Mouse (Mus musculus) heart, embryonic 10.5 days (tissue): ENCODE results near the gene Olfr316. TPM values are rescaled to one million over a fixed set of nuclear protein-coding genes. Genes with fewer than 3 reads are reported as not detected.
"Not testable (repeated sequence)": the region's sequence is repeated elsewhere in the genome, so short reads cannot be mapped to it uniquely, and the experiment has no call there.

Source experiments
- DNase-seq: peaks from one replicate; pipeline ENCODE4 v3.0.0-alpha.2; 2017; ENCODE audit warnings: low spot score
- H3K27ac ChIP-seq: fragments of 300-500 bp; sonication (generic); 2 replicates; pipeline ENCODE4 v1.5.1; 2016; ENCODE audit warnings: mild to moderate bottlenecking
- H3K27me3 ChIP-seq: fragments of 300-500 bp; sonication (generic); 2 replicates; pipeline ENCODE4 v1.6.1; 2016; ENCODE audit warnings: mild to moderate bottlenecking; ENCODE audit not compliant: poor library complexity, insufficient read depth, severe bottlenecking
- H3K36me3 ChIP-seq: fragments of 300-500 bp; sonication (generic); 2 replicates; pipeline ENCODE4 v1.6.1; 2016; ENCODE audit warnings: mild to moderate bottlenecking, moderate library complexity
- H3K4me1 ChIP-seq: fragments of 300-500 bp; sonication (generic); 2 replicates; pipeline ENCODE4 v1.6.1; 2016; ENCODE audit warnings: mild to moderate bottlenecking
- H3K4me3 ChIP-seq: fragments of 300-500 bp; sonication (generic); 2 replicates; pipeline ENCODE4 v1.5.1; 2016; ENCODE audit warnings: mild to moderate bottlenecking, moderate library complexity
- H3K9me3 ChIP-seq: fragments of 300-500 bp; sonication (generic); 2 replicates; pipeline ENCODE4 v1.6.1; 2016; ENCODE audit warnings: mild to moderate bottlenecking, moderate library complexity
- WGBS: fragments of 180-500 bp; shearing (Covaris S2); methylation state at CpG from one replicate; pipeline ENCODE4 v1.1.7; 2016; 5-methylcytosine and 5-hydroxymethylcytosine counted together
- polyA plus RNA-seq: library from polyadenylated mRNA; unstranded; fragments of >200 nt; fragmentation: Nextera tagmentation; extraction: Ambion mirVana; gene quantifications from 2 replicates; pipeline ENCODE4 v1.2.1, GENCODE M21; 2016

Gene Olfr316
- not detected in 2 replicates for polyA plus RNA-seq

DNA sequence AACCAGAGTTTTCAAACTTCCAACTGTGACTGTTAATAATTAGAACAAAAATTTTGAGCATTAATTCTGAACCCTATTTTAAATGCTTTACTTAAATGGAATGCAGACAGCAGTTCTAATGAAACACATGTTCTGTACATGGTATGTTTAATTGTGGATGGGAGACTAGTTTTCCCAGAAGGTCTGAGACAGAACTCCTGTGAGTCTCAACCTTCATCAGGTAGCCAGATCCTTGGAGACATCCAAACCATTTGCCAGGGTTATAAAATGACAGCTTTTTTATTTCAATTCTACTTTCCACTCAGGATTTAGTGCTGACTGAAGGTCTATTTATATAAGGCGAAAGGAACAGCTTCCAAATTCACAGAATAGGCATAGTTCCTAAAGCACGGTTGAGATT lies at the start of gene Olfr316:
Gene Olfr316, plus strand, starts transcription at position 301 of the 400 bp plus-strand sequence.
- Histone ChIP-seq H3K9me3 (no peaks in the 10 kb centered on the region), H3K4me3 (no peak within 1 kb of the TSS), H3K27me3 (no peaks in the 10 kb centered on the region), H3K36me3 (no peaks in the 10 kb centered on the region), H3K4me1 (no peaks in the 10 kb centered on the region), H3K27ac (no peak within 1 kb of the TSS)
- DNase-seq = no peak
- WGBS = 83% methylated on average over 2 of the region's 2 CpGs

DNA sequence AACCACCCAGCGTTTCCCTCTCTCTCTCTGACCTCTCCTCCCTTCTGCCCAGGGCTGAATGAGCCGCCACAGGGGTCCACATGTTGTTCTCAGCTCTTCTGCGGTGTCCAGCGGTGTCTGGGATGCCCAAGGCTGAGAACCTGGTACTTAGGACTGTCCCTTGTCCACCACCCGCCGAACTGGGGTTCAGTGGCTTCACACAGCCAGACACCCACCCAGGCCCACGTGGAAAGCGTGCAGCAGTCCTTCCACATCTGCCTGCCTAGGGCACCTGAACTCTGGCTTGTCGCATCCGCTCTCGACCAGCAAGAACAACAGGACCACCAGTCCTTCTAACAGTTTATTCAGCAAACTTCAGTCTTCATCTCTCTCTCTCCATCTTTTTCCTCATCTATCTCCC lies 43.4 kb upstream of the Olfr316 start:
- peak; percentile 63 for DNase-seq
- Histone ChIP-seq H3K36me3 (no peaks in the 10 kb centered on the region), H3K9me3 (no peaks in the 10 kb centered on the region), H3K27ac (no peak overlapping the region), H3K27me3 (no peaks in the 10 kb centered on the region), H3K4me3 (no peak overlapping the region), H3K4me1 (no peaks in the 10 kb centered on the region)
- 69% methylated on average over 11 of the region's 11 CpGs for WGBS

DNA sequence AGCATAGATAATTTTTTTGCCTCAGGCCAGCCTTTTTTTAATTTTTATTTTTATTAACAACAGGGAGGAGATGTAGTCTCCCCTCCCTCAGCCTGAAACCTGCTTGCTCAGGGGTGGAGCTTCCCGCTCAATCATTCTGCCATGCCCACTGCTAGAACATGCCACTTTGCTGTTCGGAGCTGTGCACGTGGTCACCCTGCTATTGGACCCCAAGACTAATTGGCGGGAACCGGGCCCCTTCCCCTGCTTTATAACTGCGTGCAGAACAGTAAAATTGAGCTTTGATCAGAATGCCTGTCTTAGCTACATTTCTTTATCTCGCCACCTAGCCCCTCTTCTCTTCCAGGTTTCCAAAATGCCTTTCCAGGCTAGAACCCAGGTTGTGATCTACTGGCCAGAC lies 34.8 kb upstream of the Olfr316 start:
- H3K27me3 ChIP-seq, H3K36me3 ChIP-seq, H3K4me1 ChIP-seq, H3K4me3 ChIP-seq, H3K9me3 ChIP-seq, H3K27ac ChIP-seq: not testable (repeated sequence)
- WGBS = 84% methylated on average over 7 of the region's 7 CpGs
- DNase-seq = peak; percentile 55

- no peak overlapping the region for H3K27ac ChIP-seq
- H3K9me3 ChIP-seq = no peaks in the 10 kb centered on the region
- no peaks in the 10 kb centered on the region for H3K27me3 ChIP-seq
- no peaks in the 10 kb centered on the region for H3K36me3 ChIP-seq
- 82% methylated on average over 4 of the region's 4 CpGs for WGBS
- no peak overlapping the region for H3K4me3 ChIP-seq
- DNase-seq = peak; percentile 60
- no peaks in the 10 kb centered on the region for H3K4me1 ChIP-seq
Measured at GRCm38 (mm10) chr11:58719701-58720100, 32.8 kb upstream of the Olfr316 start.

DNA sequence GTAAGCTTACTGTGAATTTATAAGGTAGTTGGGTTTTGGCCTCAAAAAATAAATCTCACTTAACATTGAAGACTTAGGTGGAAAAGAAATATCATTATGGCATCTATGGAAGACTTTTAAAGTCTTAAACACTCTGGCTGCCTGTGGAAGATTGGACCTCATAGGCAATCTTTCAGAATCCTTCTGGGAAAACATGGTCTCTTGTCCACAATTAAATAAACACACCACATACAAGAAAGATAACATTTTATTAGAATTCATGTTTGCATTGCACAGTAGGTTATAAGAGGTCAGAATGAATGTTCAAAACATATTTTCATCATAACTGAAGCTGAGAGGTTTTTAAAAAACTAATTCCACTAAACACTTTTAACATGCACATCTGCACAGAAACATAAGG lies 28.6 kb upstream of the Olfr316 start, which contains the start of gene Olfr318:
Gene Olfr318, minus strand, starts transcription at position 101 of the 400 bp plus-strand sequence.
- no peak within 1 kb of the TSS for H3K27ac ChIP-seq
- no peaks in the 10 kb centered on the region for H3K27me3 ChIP-seq
- H3K9me3 ChIP-seq = no peaks in the 10 kb centered on the region
- H3K4me1 ChIP-seq = no peaks in the 10 kb centered on the region
- DNase-seq = no peak
- H3K36me3 ChIP-seq = no peaks in the 10 kb centered on the region
- no peak within 1 kb of the TSS for H3K4me3 ChIP-seq

- not testable (repeated sequence) for H3K4me1 ChIP-seq, H3K9me3 ChIP-seq, H3K36me3 ChIP-seq, H3K27ac ChIP-seq, DNase-seq, H3K4me3 ChIP-seq, H3K27me3 ChIP-seq
- 76% methylated on average over 6 of the region's 6 CpGs for WGBS
Measured at GRCm38 (mm10) chr11:58727896-58728650, 24.5 kb upstream of the Olfr316 start.

DNA sequence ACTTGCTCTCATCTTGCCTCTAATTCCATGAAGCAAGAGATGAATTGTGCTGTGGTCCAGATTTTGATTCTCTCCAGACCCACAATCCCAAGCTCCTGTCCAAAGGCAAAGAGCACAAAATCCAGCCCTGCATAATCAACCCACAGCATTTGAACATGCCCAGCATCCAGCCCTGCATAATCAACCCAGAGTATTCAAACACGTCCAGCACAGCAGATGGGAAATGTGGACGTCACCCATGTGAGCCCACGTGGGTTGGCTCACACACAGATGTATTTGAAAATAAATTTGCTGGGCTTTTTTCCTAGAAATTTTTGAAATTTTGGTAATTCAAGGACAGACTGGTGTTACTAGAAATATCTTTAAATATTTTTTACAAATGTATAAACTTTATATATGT lies 19.2 kb upstream of the Olfr316 start:
- Histone ChIP-seq H3K4me1 (no peaks in the 10 kb centered on the region), H3K27ac (no peak overlapping the region), H3K36me3 (no peaks in the 10 kb centered on the region), H3K27me3 (no peaks in the 10 kb centered on the region), H3K9me3 (no peaks in the 10 kb centered on the region), H3K4me3 (no peak overlapping the region)
- no peak for DNase-seq
- WGBS = 58% methylated on average over 3 of the region's 3 CpGs

DNA sequence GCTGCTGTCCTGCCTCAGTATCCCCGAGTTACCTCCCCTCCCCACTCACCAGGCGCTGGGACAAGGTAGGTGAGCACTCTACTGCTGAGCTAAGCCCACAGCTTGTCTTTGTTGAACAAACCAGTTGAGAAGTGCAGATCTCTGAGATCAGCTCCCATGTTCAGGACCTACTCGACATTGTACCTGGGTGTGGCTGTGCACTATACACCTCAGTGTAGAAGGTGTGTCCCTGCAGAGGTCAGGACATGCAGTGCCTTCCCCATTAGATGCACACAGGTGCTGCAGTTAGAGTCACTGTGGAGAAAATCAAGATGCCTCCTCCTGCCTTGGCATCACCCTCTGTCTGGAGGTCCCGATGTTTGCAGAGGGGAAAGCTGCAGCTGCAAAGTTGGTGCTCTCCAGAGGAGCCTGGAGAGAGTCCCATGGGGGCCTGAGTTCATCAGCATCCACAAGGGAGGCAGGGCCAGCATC lies 13.7 kb upstream of the Olfr316 start, which contains the start of gene Olfr317:
Gene Olfr317, minus strand, starts transcription at position 421 of the 471 bp plus-strand sequence.
- Histone ChIP-seq H3K36me3 (no peaks in the 10 kb centered on the region), H3K27ac (no peak within 1 kb of the TSS), H3K27me3 (no peaks in the 10 kb centered on the region), H3K9me3 (no peaks in the 10 kb centered on the region), H3K4me3 (no peak within 1 kb of the TSS), H3K4me1 (no peaks in the 10 kb centered on the region)
- WGBS = 74% methylated on average over 4 of the region's 4 CpGs
- no peak for DNase-seq

DNA sequence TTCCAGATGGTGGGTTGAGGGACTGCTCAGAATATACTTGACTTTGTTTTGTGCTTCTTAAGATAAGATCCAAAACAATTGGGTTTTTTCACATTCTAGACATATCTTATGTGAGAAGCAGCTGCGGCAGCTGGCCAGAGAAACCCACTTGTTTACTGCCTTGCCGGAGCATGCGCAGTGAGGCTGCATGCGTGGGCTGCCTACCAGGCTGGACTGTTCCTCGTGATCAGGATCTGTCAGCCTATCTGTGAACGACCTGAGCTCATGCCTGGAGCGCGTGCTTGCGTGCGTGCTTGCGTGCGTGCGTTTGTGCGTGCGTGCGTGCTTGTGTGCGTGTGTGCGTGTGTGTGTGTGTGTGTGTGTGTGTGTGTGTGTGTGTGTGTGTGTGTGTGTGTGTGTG lies 1.4 kb upstream of the Olfr316 start:
- WGBS = 69% methylated on average over 18 of the region's 18 CpGs
- not testable (repeated sequence) for H3K27ac ChIP-seq, H3K9me3 ChIP-seq, H3K4me1 ChIP-seq, H3K36me3 ChIP-seq, DNase-seq, H3K4me3 ChIP-seq, H3K27me3 ChIP-seq

- Histone ChIP-seq H3K27ac (no peak within 1 kb of the TSS), H3K27me3 (no peaks in the 10 kb centered on the region), H3K9me3 (no peaks in the 10 kb centered on the region), H3K4me3 (no peak within 1 kb of the TSS), H3K36me3 (no peaks in the 10 kb centered on the region), H3K4me1 (no peaks in the 10 kb centered on the region)
- DNase-seq = no peak
Measured at GRCm38 (mm10) chr11:58772888-58773287, 20.4 kb downstream of the Olfr316 start, which contains the start of gene Olfr315. Olfr315 (plus strand) TSS chr11:58773188.

DNA sequence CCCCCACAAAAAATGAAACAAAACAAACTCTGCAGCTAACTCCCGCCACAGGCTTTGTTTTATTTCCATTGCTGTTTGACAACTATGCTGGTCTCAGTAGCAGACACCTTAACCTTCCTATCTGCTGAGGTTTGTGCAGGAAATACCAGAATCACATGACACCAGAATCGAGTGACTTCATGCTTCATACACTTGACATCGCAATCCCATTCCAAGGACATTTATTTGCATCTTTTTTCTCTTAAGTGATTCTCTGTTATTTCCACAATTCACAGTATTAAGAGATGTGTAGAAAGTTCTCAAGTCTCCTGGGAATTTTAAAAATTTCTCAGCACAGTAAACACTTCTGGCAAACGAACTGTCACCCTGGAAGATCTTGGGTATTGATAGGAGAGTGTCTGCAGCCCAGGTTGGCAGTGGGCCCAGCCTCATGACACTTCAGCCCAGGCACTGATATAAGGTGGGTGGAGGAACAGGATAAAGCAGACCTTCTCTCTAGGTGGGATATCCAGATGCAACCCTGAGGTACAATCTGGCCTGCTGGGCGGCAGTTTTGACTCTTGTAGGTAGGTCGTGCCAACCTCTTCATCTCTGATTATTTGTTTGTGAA lies 30.1 kb downstream of the Olfr316 start, which contains the start of gene Olfr314:
Gene Olfr314, plus strand, starts transcription at position 473 of the 610 bp plus-strand sequence.
- no peaks in the 10 kb centered on the region for H3K27me3 ChIP-seq
- H3K9me3 ChIP-seq = no peaks in the 10 kb centered on the region
- H3K4me3 ChIP-seq = no peak within 1 kb of the TSS
- no peaks in the 10 kb centered on the region for H3K36me3 ChIP-seq
- 68% methylated on average over 6 of the region's 6 CpGs for WGBS
- no peak within 1 kb of the TSS for H3K27ac ChIP-seq
- no peak for DNase-seq
- no peaks in the 10 kb centered on the region; the same call in 1 of the 2 replicates for H3K4me1 ChIP-seq

DNA sequence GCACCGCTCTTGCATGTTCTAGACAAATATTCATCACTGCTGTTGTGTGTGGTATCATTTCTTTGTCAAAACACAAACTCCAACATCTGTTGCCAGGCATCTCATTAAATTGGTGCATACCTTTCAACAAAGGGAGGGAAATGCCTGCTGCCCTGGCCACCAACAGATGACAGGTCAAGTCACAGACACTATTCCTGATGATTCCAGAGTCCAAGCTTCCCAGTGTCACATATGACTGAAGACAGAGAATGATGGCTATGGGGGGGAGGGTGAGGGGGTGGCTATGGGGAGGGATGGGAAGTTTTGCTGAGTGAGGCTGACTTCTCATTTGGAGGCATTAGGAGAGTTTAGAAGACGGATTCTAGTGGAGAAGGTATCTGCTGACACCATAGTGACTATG lies 31.6 kb downstream of the Olfr316 start:
- Histone ChIP-seq H3K27me3 (no peaks in the 10 kb centered on the region), H3K27ac (no peak overlapping the region), H3K4me3 (no peak overlapping the region), H3K9me3 (no peaks in the 10 kb centered on the region), H3K4me1 (no peaks in the 10 kb centered on the region; the same call in 1 of the 2 replicates), H3K36me3 (no peaks in the 10 kb centered on the region)
- DNase-seq = no peak
- WGBS = 81% methylated on average over 2 of the region's 2 CpGs

- no peaks in the 10 kb centered on the region; the same call in 1 of the 2 replicates for H3K4me1 ChIP-seq
- H3K27ac ChIP-seq = no peak overlapping the region
- H3K36me3 ChIP-seq = no peaks in the 10 kb centered on the region
- H3K9me3 ChIP-seq = no peaks in the 10 kb centered on the region
- H3K4me3 ChIP-seq = no peak overlapping the region
- no peak for DNase-seq
- WGBS = 84% methylated on average over 10 of the region's 10 CpGs
- no peaks in the 10 kb centered on the region for H3K27me3 ChIP-seq
Measured at GRCm38 (mm10) chr11:58787651-58788050, 35.1 kb downstream of the Olfr316 start.
